Mouse (Mus musculus): ENCODE measurements around the gene Coro1c.

Gene Coro1c

GRCm38 (mm10) chr5:113855696-113856095, 52.9 kb downstream of the Coro1c start:
- no peak for DNase-seq (ENCODE audit: low spot score)

GRCm38 (mm10) chr5:113855117-113855516, 53.4 kb downstream of the Coro1c start:
- no peak for DNase-seq (ENCODE audit: low spot score)

DNA sequence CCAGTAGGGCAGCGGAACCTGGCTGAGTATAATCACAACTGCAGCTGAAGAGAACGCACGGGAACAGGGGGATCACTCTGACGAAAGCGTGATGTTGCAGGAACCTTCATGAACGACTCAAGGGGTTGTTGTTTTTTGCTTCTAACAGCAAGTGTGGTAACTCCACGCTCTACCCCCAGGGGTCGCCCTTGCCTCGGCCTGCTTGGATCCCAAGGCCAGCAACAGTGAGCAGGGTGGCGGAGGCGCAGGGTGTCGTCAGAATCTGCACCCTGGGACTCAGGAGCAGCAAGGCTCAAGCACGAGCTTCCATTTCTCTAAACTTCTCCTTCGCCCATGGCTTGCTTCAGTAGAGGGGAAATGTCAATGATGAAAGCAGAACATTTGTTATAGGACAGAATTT, 54.1 kb downstream of the Coro1c start:
- DNase-seq (ENCODE audit: low spot score): peak; percentile 85

- no peak for DNase-seq (ENCODE audit: low spot score)
These were observed 55.0 kb downstream of the Coro1c start for GRCm38 (mm10) chr5:113853541-113853940.

GRCm38 (mm10) chr5:113852463-113852862, 56.1 kb downstream of the Coro1c start:
- DNase-seq (ENCODE audit: low spot score): no peak

DNA sequence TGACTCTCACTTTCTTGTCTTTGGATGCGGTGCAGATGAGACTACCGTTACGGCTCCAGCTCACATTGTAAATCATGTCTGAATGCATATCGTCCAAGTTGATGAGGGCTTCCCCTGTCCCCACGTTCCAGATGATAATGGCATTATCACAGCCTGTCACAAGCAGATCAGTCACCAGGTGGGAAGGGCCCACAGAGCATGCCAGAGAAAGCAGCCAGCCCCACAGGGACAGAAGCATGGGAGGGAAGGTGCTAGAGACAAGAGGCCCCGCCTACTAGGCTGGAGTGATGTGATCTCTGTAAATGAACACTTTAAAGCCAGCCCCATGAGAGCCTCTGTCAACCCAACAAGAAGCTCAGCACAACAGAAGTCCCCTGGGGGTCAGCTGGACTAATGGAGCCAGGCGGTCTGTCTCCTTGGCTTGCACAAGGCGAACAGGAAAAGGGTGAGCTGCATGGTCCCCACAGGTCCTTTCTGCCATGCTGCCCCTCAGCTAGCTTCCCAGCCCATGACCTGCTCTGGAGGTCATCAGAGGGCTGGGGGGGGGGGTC, 57.8 kb downstream of the Coro1c start:
- DNase-seq (ENCODE audit: low spot score): no peak

DNA sequence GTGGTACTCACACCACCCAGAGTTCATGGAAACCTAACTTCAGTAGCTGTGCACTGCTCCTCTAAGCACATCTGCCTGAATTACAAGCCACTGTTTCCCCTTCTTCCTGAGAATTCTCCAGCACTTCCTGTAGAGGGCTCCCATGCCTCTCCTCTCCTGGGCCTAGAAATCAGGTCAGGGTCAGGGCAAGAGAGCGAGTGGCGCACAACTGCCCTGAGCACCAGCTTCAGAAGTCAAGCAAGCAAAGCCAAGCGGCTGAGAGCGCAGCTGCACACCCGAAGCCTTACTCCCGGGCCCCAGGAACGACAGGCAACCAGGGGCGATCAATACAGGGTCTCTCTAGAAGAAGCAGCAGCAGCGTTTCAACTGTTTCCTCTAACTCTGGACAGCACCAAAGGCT, 60.9 kb downstream of the Coro1c start:
- no peak for DNase-seq (ENCODE audit: low spot score)

DNA sequence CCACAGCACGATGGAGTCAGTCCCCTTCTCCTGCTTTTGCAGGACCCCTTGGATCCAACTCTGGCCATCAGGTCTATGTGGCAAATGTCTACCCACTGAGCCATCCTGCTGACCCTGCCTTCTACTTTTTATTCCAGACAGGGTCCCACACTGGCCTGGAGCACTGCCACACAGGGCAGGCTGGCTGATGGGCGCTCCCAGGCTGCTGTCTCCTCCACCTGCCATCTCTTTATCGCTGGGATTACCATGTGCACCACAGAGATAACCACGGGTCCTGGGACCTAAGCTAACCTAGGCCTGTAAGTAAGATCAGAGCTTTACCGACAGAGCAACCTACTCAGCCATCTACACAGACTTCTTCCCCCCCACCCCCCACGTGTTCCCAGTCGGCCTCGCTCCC, 61.9 kb downstream of the Coro1c start:
- no peak for DNase-seq (ENCODE audit: low spot score)

- DNase-seq (ENCODE audit: low spot score): no peak
These were observed 62.9 kb downstream of the Coro1c start for GRCm38 (mm10) chr5:113845627-113846026.

- peak; percentile 69 for DNase-seq (ENCODE audit: low spot score)
These were observed 63.8 kb downstream of the Coro1c start for GRCm38 (mm10) chr5:113844721-113845120.

DNA sequence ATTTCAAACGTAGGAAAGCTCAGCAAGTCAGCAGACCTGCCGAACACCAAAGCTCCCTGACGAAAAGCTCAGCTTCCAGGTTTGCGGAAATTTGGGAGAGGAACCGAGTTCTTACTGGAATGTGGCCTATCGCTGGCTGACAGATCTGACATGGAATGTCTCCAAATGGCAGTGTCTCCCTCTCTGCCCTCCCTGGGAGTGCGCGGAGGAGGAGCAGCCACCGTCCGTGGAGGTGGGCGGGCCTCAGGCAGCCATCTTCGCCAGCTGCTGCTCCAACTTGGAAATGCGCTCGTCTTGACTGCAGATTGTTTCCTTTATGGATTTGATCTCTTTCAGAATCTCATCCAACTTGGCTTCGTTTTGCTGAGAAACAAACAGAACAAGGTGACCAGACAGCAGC, 64.5 kb downstream of the Coro1c start:
- peak; percentile 46 for DNase-seq (ENCODE audit: low spot score)

GRCm38 (mm10) chr5:113842906-113843305, 65.7 kb downstream of the Coro1c start:
- DNase-seq (ENCODE audit: low spot score): no peak

GRCm38 (mm10) chr5:113842244-113842643, 66.3 kb downstream of the Coro1c start:
- no peak for DNase-seq (ENCODE audit: low spot score)

DNA sequence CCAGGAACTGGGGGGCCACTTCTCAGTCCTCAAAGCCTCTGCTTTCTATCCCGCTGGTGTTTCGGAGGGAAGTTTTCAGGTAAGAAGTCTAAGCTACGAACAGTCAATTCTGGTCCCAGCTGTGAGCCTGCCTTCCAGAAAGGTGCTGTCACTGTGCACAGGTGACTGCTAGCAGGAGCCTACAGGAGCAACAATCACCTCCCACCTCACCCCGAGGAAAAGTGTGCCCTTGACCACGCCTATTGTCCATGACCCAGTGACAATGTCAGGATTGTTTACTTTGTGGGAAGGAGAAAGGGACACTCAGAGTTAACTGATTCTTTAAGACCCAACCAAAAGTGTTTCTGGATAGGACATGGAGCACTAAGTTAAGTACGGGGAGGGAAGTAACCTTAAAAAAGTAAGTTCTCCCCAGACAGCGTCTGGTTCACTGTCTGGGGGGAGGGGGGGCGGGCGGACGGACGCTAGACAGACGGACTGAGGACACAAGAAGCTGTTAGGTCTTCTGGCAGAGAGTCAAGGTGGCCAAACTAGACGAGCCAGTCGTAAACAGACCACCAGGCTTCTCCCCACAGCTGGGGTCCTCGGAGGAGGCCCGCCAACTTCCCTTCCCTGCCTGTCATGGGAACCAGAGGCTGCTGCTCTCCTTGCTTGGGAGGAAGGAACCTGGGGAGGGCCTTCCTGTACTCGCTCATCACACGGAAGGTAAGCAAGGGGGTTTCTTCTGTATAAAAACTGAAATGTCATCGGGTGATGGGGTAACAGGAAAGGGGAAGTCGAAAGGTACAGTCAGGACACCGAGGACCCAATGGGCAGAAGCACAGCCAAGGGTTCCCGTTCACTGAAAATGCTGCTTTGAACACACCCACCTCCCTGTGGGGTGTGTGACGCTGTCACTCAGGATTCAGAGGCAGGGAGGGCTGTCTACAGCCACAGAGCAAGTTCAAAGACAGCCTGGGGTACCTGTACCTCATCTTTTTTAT, 67.0 kb downstream of the Coro1c start:
- no peak for DNase-seq (ENCODE audit: low spot score)

GRCm38 (mm10) chr5:113840443-113840842, 68.1 kb downstream of the Coro1c start:
- no peak for DNase-seq (ENCODE audit: low spot score)

DNA sequence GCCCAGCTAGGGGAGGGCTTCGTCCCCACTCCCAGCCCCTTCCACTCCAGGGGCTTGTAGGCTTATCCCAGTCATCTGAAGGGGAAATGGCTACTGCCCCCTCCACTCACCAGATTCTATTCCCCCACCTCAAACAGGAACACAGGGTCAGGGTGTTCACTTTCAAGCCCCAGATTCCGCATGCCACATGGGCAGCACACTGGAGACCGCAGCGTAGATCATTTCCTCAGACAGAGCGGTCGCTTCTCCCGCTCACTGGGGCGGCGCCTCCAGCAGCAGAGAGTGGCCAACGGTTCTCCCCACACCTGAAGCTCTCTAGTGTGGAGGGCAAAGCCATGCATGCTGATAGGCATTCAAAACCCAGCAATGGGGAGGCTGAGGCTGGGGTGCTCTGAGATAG, 71.6 kb downstream of the Coro1c start:
- DNase-seq (ENCODE audit: low spot score): no peak

DNA sequence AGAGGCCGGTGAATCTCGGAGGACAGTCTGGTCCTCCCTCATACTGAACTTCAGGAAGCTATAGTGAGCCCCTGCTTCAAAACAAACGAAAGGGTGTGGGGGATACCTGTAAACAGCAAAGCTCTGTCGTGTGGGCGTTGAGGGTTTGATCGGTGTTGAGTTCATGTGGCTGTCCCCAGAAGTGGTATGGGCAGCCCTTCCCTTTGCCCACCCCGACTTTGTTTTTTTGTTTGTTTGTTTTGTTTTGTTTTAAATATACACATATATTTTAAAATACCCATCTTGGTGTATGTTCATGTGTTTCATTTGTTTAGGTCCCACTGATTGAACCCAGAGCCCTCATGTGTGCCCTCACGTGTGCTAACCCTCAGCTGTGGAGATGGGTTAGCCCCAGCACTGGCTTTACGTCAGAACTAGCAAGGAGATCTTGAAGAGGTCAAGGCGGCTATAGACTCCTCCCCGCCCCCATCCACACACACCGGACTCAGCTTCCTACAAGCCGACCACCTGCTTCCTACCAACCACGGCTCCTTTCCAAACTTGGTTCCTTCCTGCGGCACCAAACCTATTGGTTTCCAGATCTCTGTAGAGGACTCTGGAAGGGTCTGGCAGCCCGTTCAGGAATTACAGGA, 75.1 kb downstream of the Coro1c start:
- no peak for DNase-seq (ENCODE audit: low spot score)

DNA sequence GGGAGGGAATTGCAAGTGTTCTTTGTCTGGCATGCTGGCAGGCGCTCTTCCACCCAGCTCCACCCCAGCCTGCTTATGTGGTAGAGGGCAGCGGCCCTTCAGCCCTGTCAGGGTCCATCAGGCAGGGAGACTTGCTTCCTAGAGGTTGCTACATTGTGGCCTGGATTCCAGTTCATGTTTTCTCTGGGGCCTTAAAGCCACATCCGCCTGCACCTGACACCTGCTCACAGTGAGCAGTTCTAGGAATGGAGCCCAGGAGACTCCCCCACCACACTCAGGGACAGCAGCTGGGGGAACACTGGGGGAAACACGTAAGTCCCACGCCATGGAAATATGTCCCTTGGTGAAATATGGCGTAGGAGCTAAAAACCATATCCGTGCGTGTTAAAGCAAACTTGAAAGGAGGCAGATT, 76.1 kb downstream of the Coro1c start, which contains the start of gene Selplg:
Gene Selplg, minus strand, starts transcription at position 155 of the 412 bp plus-strand sequence.
- no peak for DNase-seq (ENCODE audit: low spot score)

GRCm38 (mm10) chr5:113831741-113832140, 76.8 kb downstream of the Coro1c start:
- DNase-seq (ENCODE audit: low spot score): no peak

DNA sequence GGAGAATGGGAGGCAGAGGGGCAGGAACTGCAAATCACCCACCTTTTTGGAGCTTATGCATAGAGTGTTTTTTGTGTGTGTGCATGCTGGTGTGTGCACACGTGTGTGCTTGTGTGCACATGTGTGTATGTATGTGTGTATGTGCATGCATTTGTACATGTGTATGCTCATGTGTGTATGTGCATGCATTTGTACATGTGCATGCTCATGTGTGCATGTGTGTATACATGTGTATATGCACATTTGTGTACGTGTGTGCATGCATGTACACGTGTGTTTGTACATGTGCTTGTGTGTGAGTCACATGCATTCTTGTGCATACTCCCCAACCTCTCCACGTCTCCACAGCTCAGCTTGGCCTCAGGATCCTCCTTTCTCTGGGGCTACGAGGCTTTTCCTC, 77.8 kb downstream of the Coro1c start:
- DNase-seq (ENCODE audit: low spot score): no peak

- DNase-seq (ENCODE audit: low spot score): no peak
These were observed 78.3 kb downstream of the Coro1c start for GRCm38 (mm10) chr5:113830292-113830643.

DNA sequence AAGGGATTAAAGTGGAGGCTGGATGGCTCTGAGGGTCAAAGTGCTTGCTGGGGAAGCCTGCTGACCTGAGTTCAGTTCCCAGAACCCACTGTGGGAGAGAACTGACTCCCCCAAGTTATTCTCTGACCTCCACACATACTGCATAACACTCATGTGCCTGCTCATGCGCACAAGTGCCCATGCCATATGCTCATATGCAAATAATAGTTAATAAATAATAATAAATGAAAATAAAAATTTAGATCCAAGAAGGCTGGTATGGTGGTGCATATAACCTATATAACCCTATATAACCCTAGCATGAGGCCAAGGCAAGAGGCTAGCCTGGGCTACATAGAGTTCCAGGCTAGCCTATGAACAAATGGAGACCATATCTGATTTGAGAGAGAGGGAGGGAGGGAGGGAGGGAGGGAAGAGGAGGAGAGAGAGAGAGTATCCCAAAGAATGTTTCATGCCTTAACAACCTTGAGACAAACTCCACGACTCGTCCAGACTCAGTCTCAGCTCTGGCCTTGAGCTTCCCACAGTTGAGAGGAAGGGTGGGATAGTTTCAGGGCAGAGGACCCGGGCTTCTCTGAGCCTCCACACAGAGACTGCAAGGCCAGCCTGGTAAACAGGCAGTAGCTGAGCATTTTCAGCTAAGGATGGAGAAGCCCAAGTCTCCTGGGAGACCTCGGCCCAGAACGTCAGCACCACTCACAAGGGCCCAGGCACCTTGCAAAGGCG, 78.8 kb downstream of the Coro1c start:
- DNase-seq (ENCODE audit: low spot score): no peak
